Mouse (Mus musculus): Measurements from ENCODE around the gene Ankrd42. TPM values are rescaled to one million over a fixed set of nuclear protein-coding genes. Genes with fewer than 3 reads are reported as not detected.

Gene Ankrd42
- total RNA-seq, 2 experiments from 2014 or later: 6.5 to 6.9 TPM

- no peak for DNase-seq
Measured at GRCm38 (mm10) chr7:92580491-92581207, 56.3 kb downstream of the Ankrd42 start.

GRCm38 (mm10) chr7:92566775-92567174 is 70.2 kb downstream of the Ankrd42 start:
- DNase-seq: no peak

- peak; percentile 87 for DNase-seq
Measured at GRCm38 (mm10) chr7:92560986-92561876, 75.7 kb downstream of the Ankrd42 start, which contains the start of gene Ccdc90b. Gene Ccdc90b (plus strand): TSS chr7:92561149.

GRCm38 (mm10) chr7:92558744-92559143 is 78.2 kb downstream of the Ankrd42 start:
- no peak for DNase-seq

- DNase-seq: peak; percentile 43
Measured at GRCm38 (mm10) chr7:92550990-92551392, 86.0 kb downstream of the Ankrd42 start.

- no peak for DNase-seq
Measured at GRCm38 (mm10) chr7:92550248-92550989, 86.5 kb downstream of the Ankrd42 start.

GRCm38 (mm10) chr7:92546763-92547162 is 90.2 kb downstream of the Ankrd42 start:
- no peak for DNase-seq

GRCm38 (mm10) chr7:92532351-92533036 is 104.4 kb downstream of the Ankrd42 start:
- no peak for DNase-seq

Other genes with a start within 250 kb of the Ankrd42 start
- gene Ccdc90b, start 76.0 kb downstream of the Ankrd42 start, total RNA-seq (2021): 10 to 100 TPM; 38.6 to 39.0 TPM
- 10 to 100 TPM; 45.5 to 60.2 TPM for gene Pcf11, start 32.8 kb upstream of the Ankrd42 start, total RNA-seq (2021)
- 1 to 10 TPM; 7.9 to 10.0 TPM for gene Rab30, start 104.5 kb upstream of the Ankrd42 start, total RNA-seq (2021)
- gene Ddias, start 237.1 kb upstream of the Ankrd42 start, total RNA-seq (2021): 1 to 10 TPM; 1.7 to 3.4 TPM
- 10 to 100 TPM; 34.2 to 39.0 TPM for gene Prcp, start 237.3 kb upstream of the Ankrd42 start, total RNA-seq (2021)